Mouse (Mus musculus) C2C12 (cell line): ENCODE measurements around the gene Coro6.

ENCODE experiments used
- CEBPB ChIP-seq: IDR thresholded peaks from one replicate; pipeline ENCODE4 v1.6.1; 2011; ENCODE audit warnings: low read depth, mild to moderate bottlenecking, control low read depth, moderate library complexity
- CTCF ChIP-seq: IDR thresholded peaks from one replicate; pipeline ENCODE4 v1.5.1; 2011; ENCODE audit not compliant: control insufficient read depth, insufficient read depth, insufficient read length
- MAX ChIP-seq: IDR thresholded peaks from one replicate; pipeline ENCODE4 v1.6.1; 2011; ENCODE audit warnings: mild to moderate bottlenecking, control low read depth
- MYOG ChIP-seq: IDR thresholded peaks from one replicate; pipeline ENCODE4 v1.6.1; 2011; ENCODE audit not compliant: control insufficient read depth, insufficient read length; ENCODE audit errors: extremely low read depth

- TF ChIP-seq CTCF (no peak), CEBPB (no peak), MAX (no peak), MYOG (no peak)
Observed at GRCm38 (mm10) chr11:77466544-77466943, 4.3 kb downstream of the Coro6 start.
